Mouse (Mus musculus) liver, embryonic 16.5 days (tissue): ENCODE measurements around the gene Ece1. TPM values are rescaled to one million over a fixed set of nuclear protein-coding genes. Genes with fewer than 3 reads are reported as not detected.

Experiments
- ATAC-seq: fragments of 200-750 bp; cut with Nextera tagmentation; 2 replicates; pipeline ENCODE4 v1.8.0; 2017; ENCODE audit warnings: low read depth, mild to moderate bottlenecking, moderate number of reproducible peaks, moderate library complexity
- H3K27ac ChIP-seq: fragments of 300-500 bp; sonication (generic); 2 replicates; pipeline ENCODE4 v1.5.1; 2014; ENCODE audit warnings: mild to moderate bottlenecking, low read length
- H3K27me3 ChIP-seq: fragments of 300-500 bp; sonication (generic); 2 replicates; pipeline ENCODE4 v1.6.1; 2014; ENCODE audit warnings: low read depth, low read length, mixed read lengths; ENCODE audit not compliant: control insufficient read depth, insufficient read depth
- H3K36me3 ChIP-seq: fragments of 300-500 bp; sonication (generic); 2 replicates; pipeline ENCODE4 v1.6.1; 2014; ENCODE audit warnings: mild to moderate bottlenecking; ENCODE audit not compliant: control insufficient read depth, insufficient read depth
- H3K4me1 ChIP-seq: fragments of 300-500 bp; sonication (generic); 2 replicates; pipeline ENCODE4 v1.6.1; 2014; ENCODE audit warnings: low read depth, low read length, mixed read lengths; ENCODE audit not compliant: control insufficient read depth
- H3K4me2 ChIP-seq: fragments of 300-500 bp; sonication (generic); 2 replicates; pipeline ENCODE4 v1.6.1; 2014; ENCODE audit warnings: low read depth, low read length, mixed read lengths
- H3K4me3 ChIP-seq: fragments of 300-500 bp; sonication (generic); 2 replicates; pipeline ENCODE4 v1.5.1; 2014; ENCODE audit warnings: low read depth, mild to moderate bottlenecking, low read length
- H3K9ac ChIP-seq: fragments of 300-500 bp; sonication (generic); 2 replicates; pipeline ENCODE4 v1.6.1; 2014; ENCODE audit warnings: low read depth, low read length
- H3K9me3 ChIP-seq: fragments of 300-500 bp; sonication (generic); replicated peaks from 2 replicates; pipeline ENCODE4 v1.6.1; 2016; ENCODE audit warnings: low read length; ENCODE audit not compliant: control insufficient read depth
- WGBS: fragments of 180-500 bp; shearing (Covaris S2); extraction: QIAGEN DNeasy Blood & Tissue Kit; methylation state at CpG from one replicate; pipeline ENCODE4 v1.1.7; 2014; ENCODE audit not compliant: insufficient replicate concordance; 5-methylcytosine and 5-hydroxymethylcytosine counted together
- polyA plus RNA-seq: library from polyadenylated mRNA; unstranded; fragments of >200 nt; fragmentation: Nextera tagmentation; extraction: Ambion mirVana; gene quantifications from 2 replicates; pipeline ENCODE4 v1.2.1, GENCODE M21; 2015

The Ece1 gene
- polyA plus RNA-seq, 1 experiment from 2014 or later, result 23.4 TPM

- WGBS, result 87% methylated on average over 6 of the region's 6 CpGs
- no peak for ATAC-seq
Observed at GRCm38 (mm10) chr4:138008646-138009045, 146.6 kb downstream of the Ece1 start.

GRCm38 (mm10) chr4:138009786-138010502 lies 147.9 kb downstream of the Ece1 start:
- H3K4me2 ChIP-seq, result no peak overlapping the region
- H3K9ac ChIP-seq, result no peak overlapping the region
- H3K4me1 ChIP-seq, result no peaks in the 10 kb centered on the region
- no peak overlapping the region for H3K4me3 ChIP-seq
- H3K27ac ChIP-seq, result no peak overlapping the region
- peaks cover 3% of the 10 kb centered on the region; the same call in 1 of the 2 replicates for H3K36me3 ChIP-seq
- WGBS, result 85% methylated on average over 4 of the region's 4 CpGs
- no peaks in the 10 kb centered on the region for H3K27me3 ChIP-seq
- H3K9me3 ChIP-seq, result no peaks in the 10 kb centered on the region
- no peak for ATAC-seq

More at GRCm38 (mm10) chr4:138008646-138009045, 146.6 kb downstream of the Ece1 start:
- no peaks in the 10 kb centered on the region for H3K4me1 ChIP-seq
- no peak overlapping the region for H3K9ac ChIP-seq
- H3K27me3 ChIP-seq, result no peaks in the 10 kb centered on the region
- no peak overlapping the region for H3K4me3 ChIP-seq
- no peak overlapping the region for H3K27ac ChIP-seq
- H3K4me2 ChIP-seq, result no peak overlapping the region
- no peaks in the 10 kb centered on the region for H3K36me3 ChIP-seq
- no peaks in the 10 kb centered on the region for H3K9me3 ChIP-seq

GRCm38 (mm10) chr4:138013723-138014479 lies 151.9 kb downstream of the Ece1 start:
- 74% methylated on average over 15 of the region's 15 CpGs for WGBS
- Histone ChIP-seq H3K4me2 (no peak overlapping the region), H3K9me3 (no peaks in the 10 kb centered on the region), H3K36me3 (peaks cover 3% of the 10 kb centered on the region; the same call in 1 of the 2 replicates), H3K4me3 (no peak overlapping the region), H3K9ac (no peak overlapping the region), H3K27me3 (no peaks in the 10 kb centered on the region), H3K4me1 (peaks cover 3% of the 10 kb centered on the region), H3K27ac (no peak overlapping the region)
- ATAC-seq, result no peak

Other genes with a start within 250 kb of the Ece1 start
- 3.0 and 4.4 TPM in 2 replicates for gene Rap1gap, start 197.5 kb upstream of the Ece1 start, polyA plus RNA-seq
- gene Alpl, start 65.9 kb upstream of the Ece1 start, polyA plus RNA-seq, result 11.9 and 15.5 TPM in 2 replicates
- gene Eif4g3, start 130.8 kb downstream of the Ece1 start, polyA plus RNA-seq, result 5.6 and 6.4 TPM in 2 replicates